Mouse (Mus musculus): Measurements from ENCODE around the gene B4galnt3. TPM values are rescaled to one million over a fixed set of nuclear protein-coding genes. Genes with fewer than 3 reads are reported as not detected.

The B4galnt3 gene
- 0.25 and 0.36 TPM in 2 replicates for polyA plus RNA-seq (2015; fragmentation: Nextera tagmentation; extraction: Ambion mirVana)

- Histone ChIP-seq H3K4me2 (ENCODE audit: low read depth, low read length) (peak within 1 kb of the TSS; percentile 98), H3K4me3 (ENCODE audit: low read length) (peak within 1 kb of the TSS; percentile 71), H3K4me1 (replicated peaks; ENCODE audit: control insufficient read depth, insufficient read depth, low read length) (peaks cover 7% of the 10 kb centered on the region), H3K27ac (ENCODE audit: low read length) (no peak within 1 kb of the TSS), H3K27me3 (ENCODE audit: control insufficient read depth, insufficient read depth, low read depth, low read length) (peaks cover 25% of the 10 kb centered on the region), H3K36me3 (ENCODE audit: control insufficient read depth, insufficient read depth, low read length) (no peaks in the 10 kb centered on the region), H3K9me3 (ENCODE audit: control insufficient read depth, low read length) (no peaks in the 10 kb centered on the region), H3K9ac (ENCODE audit: low read length) (peak within 1 kb of the TSS; percentile 70)
- under 1% methylated on average over 67 of the region's 79 CpGs for WGBS
- ATAC-seq (ENCODE audit: low read depth): peak; percentile 78
Observed at GRCm38 (mm10) chr6:120294056-120294784, at the start of gene B4galnt3, which contains the start of gene D330020A13Rik. TSS of gene B4galnt3 (minus strand) at chr6:120294559. TSS of gene D330020A13Rik (plus strand) at chr6:120294364.

- Histone ChIP-seq H3K4me2 (ENCODE audit: low read depth, low read length) (no peak overlapping the region), H3K4me1 (replicated peaks; ENCODE audit: control insufficient read depth, insufficient read depth, low read length) (no peaks in the 10 kb centered on the region), H3K27ac (ENCODE audit: low read length) (no peak overlapping the region), H3K36me3 (ENCODE audit: control insufficient read depth, insufficient read depth, low read length) (peaks cover 35% of the 10 kb centered on the region), H3K27me3 (ENCODE audit: control insufficient read depth, insufficient read depth, low read depth, low read length) (no peaks in the 10 kb centered on the region), H3K9me3 (ENCODE audit: control insufficient read depth, low read length) (no peaks in the 10 kb centered on the region), H3K9ac (ENCODE audit: low read length) (no peak overlapping the region), H3K4me3 (ENCODE audit: low read length) (no peak overlapping the region)
- ATAC-seq (ENCODE audit: low read depth): no peak
- WGBS: 35% methylated on average over 1 of the region's 1 CpGs
Observed at GRCm38 (mm10) chr6:120343992-120344391, 49.6 kb upstream of the B4galnt3 start.

DNA sequence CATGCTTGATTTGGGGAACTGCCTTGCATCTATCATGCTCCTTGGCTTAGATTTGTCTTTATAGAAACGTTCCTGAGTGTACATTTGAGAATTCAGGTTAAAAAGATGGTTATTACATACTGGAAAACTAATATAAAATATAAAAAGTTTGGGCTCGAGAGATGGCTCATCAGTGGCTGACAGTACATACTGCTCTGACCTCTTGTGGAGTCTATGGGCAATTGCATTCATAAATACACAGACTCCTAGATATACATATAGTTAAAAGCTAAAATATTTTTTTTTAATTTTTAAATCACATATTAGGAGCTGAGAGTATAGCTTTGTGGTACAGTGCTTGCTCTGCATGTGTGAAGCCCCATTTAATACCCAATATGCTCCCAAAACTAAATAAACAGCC is 38.0 kb upstream of the B4galnt3 start:
- no peak overlapping the region for H3K4me2 ChIP-seq (ENCODE audit: low read depth, low read length)
- H3K4me1 ChIP-seq (replicated peaks; ENCODE audit: control insufficient read depth, insufficient read depth, low read length): no peaks in the 10 kb centered on the region
- WGBS: 78% methylated on average over 2 of the region's 2 CpGs
- no peaks in the 10 kb centered on the region for H3K9me3 ChIP-seq (ENCODE audit: control insufficient read depth, low read length)
- no peak overlapping the region for H3K27ac ChIP-seq (ENCODE audit: low read length)
- no peak overlapping the region for H3K9ac ChIP-seq (ENCODE audit: low read length)
- H3K36me3 ChIP-seq (ENCODE audit: control insufficient read depth, insufficient read depth, low read length): peaks cover 37% of the 10 kb centered on the region
- H3K4me3 ChIP-seq (ENCODE audit: low read length): no peak overlapping the region
- no peak for ATAC-seq (ENCODE audit: low read depth)
- no peaks in the 10 kb centered on the region for H3K27me3 ChIP-seq (ENCODE audit: control insufficient read depth, insufficient read depth, low read depth, low read length)

GRCm38 (mm10) chr6:120324295-120324927 is 30.1 kb upstream of the B4galnt3 start:
- no peak for ATAC-seq (ENCODE audit: low read depth)
- no peaks in the 10 kb centered on the region for H3K9me3 ChIP-seq (ENCODE audit: control insufficient read depth, low read length)
- no peaks in the 10 kb centered on the region for H3K4me1 ChIP-seq (replicated peaks; ENCODE audit: control insufficient read depth, insufficient read depth, low read length)
- no peak overlapping the region for H3K27ac ChIP-seq (ENCODE audit: low read length)
- no peaks in the 10 kb centered on the region for H3K27me3 ChIP-seq (ENCODE audit: control insufficient read depth, insufficient read depth, low read depth, low read length)
- 30% methylated on average over 6 of the region's 6 CpGs for WGBS
- H3K4me2 ChIP-seq (ENCODE audit: low read depth, low read length): no peak overlapping the region
- H3K9ac ChIP-seq (ENCODE audit: low read length): no peak overlapping the region
- H3K4me3 ChIP-seq (ENCODE audit: low read length): no peak overlapping the region
- peaks cover 10% of the 10 kb centered on the region; the same call in 1 of the 2 replicates for H3K36me3 ChIP-seq (ENCODE audit: control insufficient read depth, insufficient read depth, low read length)

GRCm38 (mm10) chr6:120320369-120320768 is 26.0 kb upstream of the B4galnt3 start:
- Histone ChIP-seq H3K9ac (ENCODE audit: low read length) (no peak overlapping the region), H3K4me2 (ENCODE audit: low read depth, low read length) (no peak overlapping the region), H3K4me3 (ENCODE audit: low read length) (no peak overlapping the region), H3K9me3 (ENCODE audit: control insufficient read depth, low read length) (no peaks in the 10 kb centered on the region), H3K27me3 (ENCODE audit: control insufficient read depth, insufficient read depth, low read depth, low read length) (no peaks in the 10 kb centered on the region), H3K27ac (ENCODE audit: low read length) (no peak overlapping the region), H3K36me3 (ENCODE audit: control insufficient read depth, insufficient read depth, low read length) (peaks cover 3% of the 10 kb centered on the region; the same call in 1 of the 2 replicates), H3K4me1 (replicated peaks; ENCODE audit: control insufficient read depth, insufficient read depth, low read length) (no peaks in the 10 kb centered on the region)
- WGBS: 60% methylated on average over 2 of the region's 2 CpGs
- ATAC-seq (ENCODE audit: low read depth): no peak

GRCm38 (mm10) chr6:120319129-120319528 is 24.8 kb upstream of the B4galnt3 start:
- WGBS: 50% methylated on average over 9 of the region's 9 CpGs

DNA sequence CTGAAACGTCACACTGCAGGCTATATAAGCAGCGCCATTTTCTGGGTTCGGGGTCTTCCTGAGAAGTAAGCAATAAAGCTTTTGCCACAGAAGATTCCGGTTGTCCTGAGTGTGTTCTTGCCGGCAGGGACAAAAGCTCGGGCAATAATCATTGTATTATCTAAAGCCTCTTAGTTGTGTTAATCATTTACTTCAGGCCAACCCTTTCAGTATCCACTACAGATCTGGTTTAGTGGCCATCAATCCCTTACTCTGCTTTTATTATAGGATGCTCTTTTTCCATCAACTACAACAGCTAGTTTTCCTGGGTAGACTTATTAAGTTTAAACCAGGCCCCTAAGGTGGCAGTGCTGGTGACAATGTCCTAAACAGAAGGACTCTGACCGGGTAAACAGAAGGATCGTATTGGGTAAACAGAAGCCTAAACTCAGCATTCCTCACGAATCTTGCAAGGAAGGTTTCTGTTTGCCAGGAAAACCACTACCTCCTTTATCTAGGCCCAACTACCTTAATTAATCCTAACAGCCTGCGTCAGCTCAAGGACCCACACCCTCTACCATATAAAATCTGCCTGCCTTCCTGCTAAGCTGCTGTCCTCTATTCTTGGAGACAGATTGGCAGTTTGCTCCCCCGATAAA is 24.1 kb upstream of the B4galnt3 start:
- Histone ChIP-seq H3K9ac (ENCODE audit: low read length) (no peak overlapping the region), H3K4me2 (ENCODE audit: low read depth, low read length) (no peak overlapping the region), H3K27ac (ENCODE audit: low read length) (no peak overlapping the region), H3K36me3 (ENCODE audit: control insufficient read depth, insufficient read depth, low read length) (no peaks in the 10 kb centered on the region), H3K4me3 (ENCODE audit: low read length) (no peak overlapping the region), H3K4me1 (replicated peaks; ENCODE audit: control insufficient read depth, insufficient read depth, low read length) (no peaks in the 10 kb centered on the region), H3K9me3 (ENCODE audit: control insufficient read depth, low read length) (no peaks in the 10 kb centered on the region), H3K27me3 (ENCODE audit: control insufficient read depth, insufficient read depth, low read depth, low read length) (no peaks in the 10 kb centered on the region)
- no peak for ATAC-seq (ENCODE audit: low read depth)
- WGBS: 56% methylated on average over 11 of the region's 11 CpGs

More at GRCm38 (mm10) chr6:120319129-120319528, 24.8 kb upstream of the B4galnt3 start:
- Histone ChIP-seq H3K4me2 (ENCODE audit: low read depth, low read length) (no peak overlapping the region), H3K36me3 (ENCODE audit: control insufficient read depth, insufficient read depth, low read length) (no peaks in the 10 kb centered on the region), H3K9ac (ENCODE audit: low read length) (no peak overlapping the region), H3K4me1 (replicated peaks; ENCODE audit: control insufficient read depth, insufficient read depth, low read length) (no peaks in the 10 kb centered on the region), H3K27me3 (ENCODE audit: control insufficient read depth, insufficient read depth, low read depth, low read length) (no peaks in the 10 kb centered on the region), H3K4me3 (ENCODE audit: low read length) (no peak overlapping the region), H3K9me3 (ENCODE audit: control insufficient read depth, low read length) (no peaks in the 10 kb centered on the region), H3K27ac (ENCODE audit: low read length) (no peak overlapping the region)
- no peak for ATAC-seq (ENCODE audit: low read depth)

- Histone ChIP-seq H3K9ac (ENCODE audit: low read length) (no peak overlapping the region), H3K4me3 (ENCODE audit: low read length) (no peak overlapping the region), H3K4me1 (replicated peaks; ENCODE audit: control insufficient read depth, insufficient read depth, low read length) (no peaks in the 10 kb centered on the region), H3K4me2 (ENCODE audit: low read depth, low read length) (no peak overlapping the region), H3K9me3 (ENCODE audit: control insufficient read depth, low read length) (no peaks in the 10 kb centered on the region), H3K36me3 (ENCODE audit: control insufficient read depth, insufficient read depth, low read length) (no peaks in the 10 kb centered on the region), H3K27me3 (ENCODE audit: control insufficient read depth, insufficient read depth, low read depth, low read length) (no peaks in the 10 kb centered on the region), H3K27ac (ENCODE audit: low read length) (no peak overlapping the region)
- WGBS: 61% methylated on average over 5 of the region's 5 CpGs
- no peak for ATAC-seq (ENCODE audit: low read depth)
Observed at GRCm38 (mm10) chr6:120312443-120312842, 18.1 kb upstream of the B4galnt3 start.

DNA sequence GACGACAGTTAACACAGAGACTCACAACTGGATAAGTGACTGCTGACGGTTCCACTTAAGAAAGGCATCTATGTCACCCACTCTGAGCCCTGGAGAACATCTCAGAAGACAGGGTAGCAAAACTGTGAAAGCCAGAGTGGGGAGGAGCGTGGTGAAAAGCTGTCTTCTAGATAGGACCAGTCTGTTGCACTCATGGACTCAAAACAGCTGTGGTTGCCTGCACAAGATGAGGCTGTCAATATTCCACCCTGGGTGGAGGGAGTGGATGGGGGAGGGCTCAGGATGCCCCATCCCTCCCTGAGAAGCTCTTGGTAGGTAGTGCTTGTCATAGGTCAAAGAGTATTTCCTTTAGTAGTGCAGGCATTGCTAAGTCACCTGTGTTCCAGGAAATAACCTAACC is 15.4 kb upstream of the B4galnt3 start:
- no peaks in the 10 kb centered on the region for H3K27me3 ChIP-seq (ENCODE audit: control insufficient read depth, insufficient read depth, low read depth, low read length)
- no peak overlapping the region for H3K4me3 ChIP-seq (ENCODE audit: low read length)
- no peaks in the 10 kb centered on the region for H3K9me3 ChIP-seq (ENCODE audit: control insufficient read depth, low read length)
- ATAC-seq (ENCODE audit: low read depth): no peak
- no peaks in the 10 kb centered on the region for H3K36me3 ChIP-seq (ENCODE audit: control insufficient read depth, insufficient read depth, low read length)
- H3K4me1 ChIP-seq (replicated peaks; ENCODE audit: control insufficient read depth, insufficient read depth, low read length): no peaks in the 10 kb centered on the region
- 35% methylated on average over 3 of the region's 3 CpGs for WGBS
- no peak overlapping the region for H3K27ac ChIP-seq (ENCODE audit: low read length)
- no peak overlapping the region for H3K4me2 ChIP-seq (ENCODE audit: low read depth, low read length)
- no peak overlapping the region for H3K9ac ChIP-seq (ENCODE audit: low read length)

Measured in lung, embryonic 16.5 days (tissue).